Mouse (Mus musculus) C2C12 (cell line): ENCODE data around the gene Irs3. TPM values are rescaled to one million over a fixed set of nuclear protein-coding genes. Genes with fewer than 3 reads are reported as not detected.
A peak's percentile ranks its signal among the peaks of the same experiment; 100 is the strongest.

ENCODE experiments used
- H3K27me3 ChIP-seq: one replicate; pipeline ENCODE4 v1.6.1; 2011; ENCODE audit not compliant: control insufficient read depth, insufficient read depth, insufficient read length
- H3K36me3 ChIP-seq: one replicate; pipeline ENCODE4 v1.6.1; 2011; ENCODE audit not compliant: control insufficient read depth, insufficient read depth
- H3K4me3 ChIP-seq: one replicate; pipeline ENCODE4 v1.5.1; 2011; ENCODE audit warnings: mild to moderate bottlenecking, control low read depth; ENCODE audit not compliant: poor library complexity, insufficient read depth, severe bottlenecking
- H3K79me2 ChIP-seq: one replicate; pipeline ENCODE4 v1.6.1; 2011; ENCODE audit not compliant: control insufficient read depth, insufficient read depth
- H3K79me3 ChIP-seq: one replicate; pipeline ENCODE4 v1.6.1; 2011; ENCODE audit warnings: low read depth, control low read depth
- H3ac ChIP-seq: one replicate; pipeline ENCODE3; 2011; ENCODE audit warnings: low read depth; ENCODE audit not compliant: control insufficient read depth, insufficient read length
- CEBPB ChIP-seq: IDR thresholded peaks from one replicate; pipeline ENCODE4 v1.6.1; 2011; ENCODE audit warnings: low read depth, mild to moderate bottlenecking, control low read depth, moderate library complexity
- CTCF ChIP-seq: IDR thresholded peaks from one replicate; pipeline ENCODE4 v1.5.1; 2011; ENCODE audit not compliant: control insufficient read depth, insufficient read depth, insufficient read length
- FOSL1 ChIP-seq: IDR thresholded peaks from one replicate; pipeline ENCODE4 v1.8.0; 2011; ENCODE audit warnings: mild to moderate bottlenecking, low read length; ENCODE audit not compliant: poor library complexity, insufficient read depth, severe bottlenecking
- MAX ChIP-seq: IDR thresholded peaks from one replicate; pipeline ENCODE4 v1.6.1; 2011; ENCODE audit warnings: mild to moderate bottlenecking, control low read depth
- MYOD1 ChIP-seq: IDR thresholded peaks from one replicate; pipeline ENCODE4 v1.6.1; 2011; ENCODE audit warnings: low read depth; ENCODE audit not compliant: control insufficient read depth, insufficient read length
- MYOG ChIP-seq: IDR thresholded peaks from one replicate; pipeline ENCODE4 v1.6.1; 2011; ENCODE audit not compliant: control insufficient read depth, insufficient read length; ENCODE audit errors: extremely low read depth
- USF1 ChIP-seq: IDR thresholded peaks from one replicate; pipeline ENCODE4 v1.6.1; 2011; ENCODE audit warnings: low read depth, mild to moderate bottlenecking, control low read depth, moderate library complexity
- polyA plus RNA-seq: library from polyadenylated mRNA; unstranded; fragments of >200 nt; fragmentation: generic; extraction: Trizol; gene quantifications from one replicate; pipeline ENCODE4 v1.2.1, GENCODE M21; 2012; ENCODE audit warnings: missing spikeins

The Irs3 gene
- polyA plus RNA-seq, 1 experiment: 0.05 TPM

DNA sequence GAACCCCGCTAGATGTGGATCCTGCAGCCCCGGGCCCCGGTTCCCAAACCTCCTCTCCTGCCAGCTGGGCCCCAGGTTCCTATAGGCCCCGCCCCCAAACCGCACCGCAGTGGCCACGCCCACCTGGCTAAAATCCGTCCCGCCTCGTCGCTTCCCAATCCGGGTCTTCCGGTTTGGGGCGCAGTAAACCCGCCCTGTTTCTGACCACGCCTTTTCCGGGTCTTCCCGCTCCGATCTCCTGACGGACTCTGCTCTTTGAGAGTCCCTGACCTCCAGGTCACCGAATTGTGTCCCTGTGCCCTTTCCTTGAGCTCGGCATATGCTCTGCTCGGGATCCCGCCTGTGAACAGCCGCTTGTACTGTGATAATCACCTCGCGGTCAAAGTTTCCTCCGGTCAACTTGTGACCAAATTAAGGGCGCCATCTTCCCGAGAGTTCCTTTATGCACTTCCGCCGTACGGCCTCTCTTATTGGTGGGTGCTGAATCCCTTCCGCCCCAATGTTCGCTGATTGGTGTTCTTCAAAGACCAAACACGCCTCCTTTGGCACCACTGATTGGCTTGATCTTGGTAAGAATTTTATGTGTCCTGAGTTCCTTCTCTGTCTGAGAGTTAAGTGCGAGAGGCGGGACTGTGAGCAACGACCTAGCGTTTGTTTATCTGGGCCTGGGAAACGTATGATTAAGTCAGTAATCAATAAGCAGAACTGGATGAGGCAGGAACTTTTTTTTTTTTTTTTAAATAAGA lies 44.7 kb downstream of the Irs3 start, which contains the start of gene Mospd3:
Gene Mospd3, minus strand, starts transcription at position 440 of the 746 bp plus-strand sequence.
- Histone ChIP-seq H3K27me3 (no peaks in the 10 kb centered on the region), H3ac (peak within 1 kb of the TSS; percentile 60), H3K36me3 (peaks cover 24% of the 10 kb centered on the region), H3K4me3 (peak within 1 kb of the TSS; percentile 59), H3K79me2 (peaks cover 14% of the 10 kb centered on the region), H3K79me3 (peaks cover 4% of the 10 kb centered on the region)
- no peak for TF ChIP-seq MYOG
- no peak for TF ChIP-seq USF1
- no peak for TF ChIP-seq CTCF
- TF ChIP-seq CEBPB: no peak
- TF ChIP-seq FOSL1: no peak

DNA sequence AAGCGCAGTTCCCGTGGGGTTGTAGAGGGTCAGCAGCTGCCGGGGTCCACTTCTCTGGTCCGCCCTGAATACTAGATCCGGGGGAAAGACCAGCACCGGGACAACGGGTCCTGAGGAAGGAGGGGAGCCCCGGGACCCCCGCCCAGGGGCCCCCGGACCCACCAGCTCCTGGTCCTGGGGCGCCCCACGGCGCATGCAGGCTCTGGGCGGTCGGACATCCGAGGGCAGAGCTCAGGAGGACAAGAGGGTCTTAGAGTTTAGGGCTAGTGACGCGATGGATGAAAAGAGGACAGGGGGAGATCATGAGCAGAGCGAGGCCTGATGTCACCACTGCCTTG lies 45.3 kb downstream of the Irs3 start:
- H3K79me3 ChIP-seq: peaks cover 4% of the 10 kb centered on the region
- TF ChIP-seq MYOD1 (no peak), CTCF (no peak), MYOG (no peak), FOSL1 (no peak), USF1 (no peak), MAX (no peak), CEBPB (no peak)
- H3K4me3 ChIP-seq: peak overlapping the region; percentile 59
- H3K27me3 ChIP-seq: no peaks in the 10 kb centered on the region
- H3K36me3 ChIP-seq: peaks cover 18% of the 10 kb centered on the region
- H3ac ChIP-seq: peak overlapping the region; percentile 60
- peaks cover 13% of the 10 kb centered on the region for H3K79me2 ChIP-seq

DNA sequence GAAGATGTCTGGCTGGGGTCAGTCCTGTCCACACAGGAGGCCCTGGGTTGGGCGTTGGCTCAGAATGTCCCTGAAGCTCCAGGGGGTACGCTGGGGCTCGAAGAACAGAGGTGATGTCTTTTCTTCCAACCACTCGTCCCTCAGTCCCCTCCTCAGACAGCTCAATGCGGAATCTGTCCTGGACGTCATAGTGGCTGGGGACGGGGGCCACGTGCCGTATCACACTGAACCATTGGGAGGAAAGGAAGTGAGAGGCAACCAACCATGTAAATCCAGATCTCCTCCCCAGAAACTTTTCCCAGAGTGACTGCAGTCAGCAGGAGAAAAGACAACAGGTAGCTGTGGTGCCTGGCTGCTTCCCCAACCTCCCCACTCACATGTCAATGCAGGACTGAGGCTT lies 45.9 kb downstream of the Irs3 start:
- Histone ChIP-seq H3K79me3 (peaks cover 4% of the 10 kb centered on the region), H3K4me3 (peak overlapping the region; percentile 59), H3ac (peak overlapping the region; percentile 22), H3K79me2 (peaks cover 13% of the 10 kb centered on the region), H3K27me3 (no peaks in the 10 kb centered on the region), H3K36me3 (peaks cover 13% of the 10 kb centered on the region)
- no peak for TF ChIP-seq FOSL1
- TF ChIP-seq CEBPB: no peak
- no peak for TF ChIP-seq MYOG
- TF ChIP-seq CTCF: no peak
- TF ChIP-seq MAX: no peak
- TF ChIP-seq USF1: no peak
- no peak for TF ChIP-seq MYOD1

DNA sequence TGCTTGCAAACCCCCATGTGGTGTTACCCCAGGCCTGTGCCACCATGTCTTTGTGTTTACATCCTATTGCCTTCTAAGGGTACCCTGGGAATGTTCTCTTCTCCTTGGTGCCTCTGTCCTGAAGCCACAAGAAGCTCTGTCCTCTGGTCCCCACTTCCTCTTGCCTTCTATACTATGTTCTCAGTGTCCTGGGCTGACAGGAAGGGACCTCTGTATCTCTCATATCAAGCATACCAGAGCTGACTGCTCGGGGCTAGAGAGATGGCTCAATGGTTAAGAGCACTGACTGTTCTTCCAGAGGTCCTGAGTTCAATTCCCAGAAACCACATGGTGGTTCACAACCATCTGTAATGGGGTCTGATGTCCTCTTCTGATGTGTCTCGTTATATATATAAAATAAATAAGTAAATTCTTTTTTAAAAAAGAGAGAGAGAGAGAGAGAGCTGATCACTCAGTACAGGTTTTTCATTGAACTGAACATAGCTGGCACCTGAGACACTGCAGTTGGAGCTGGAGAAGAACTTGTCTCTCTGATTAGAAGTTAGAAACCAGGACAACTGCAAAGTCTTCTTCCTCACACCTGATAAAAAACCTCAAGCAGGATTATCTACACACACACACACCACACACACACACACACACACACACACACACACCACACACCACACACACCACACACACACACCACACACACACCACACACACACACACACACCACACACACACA lies 47.3 kb downstream of the Irs3 start:
- no peak for TF ChIP-seq FOSL1
- no peak for TF ChIP-seq MAX
- TF ChIP-seq MYOD1: no peak
- no peak for TF ChIP-seq CTCF
- no peak for TF ChIP-seq MYOG
- TF ChIP-seq USF1: no peak
- no peak for TF ChIP-seq CEBPB
- H3K36me3 ChIP-seq: peaks cover under 1% of the 10 kb centered on the region
- H3K79me3 ChIP-seq: peaks cover 4% of the 10 kb centered on the region
- peaks cover 13% of the 10 kb centered on the region for H3K79me2 ChIP-seq
- no peaks in the 10 kb centered on the region for H3K27me3 ChIP-seq
- no peak overlapping the region for H3K4me3 ChIP-seq
- no peak overlapping the region for H3ac ChIP-seq

GRCm38 (mm10) chr5:137597625-137598024 lies 47.9 kb downstream of the Irs3 start:
- no peak overlapping the region for H3ac ChIP-seq
- TF ChIP-seq USF1 (no peak), CTCF (no peak), MYOD1 (no peak), MAX (no peak), CEBPB (no peak), MYOG (no peak), FOSL1 (no peak)
- peaks cover 11% of the 10 kb centered on the region for H3K79me2 ChIP-seq
- peaks cover 4% of the 10 kb centered on the region for H3K79me3 ChIP-seq
- no peaks in the 10 kb centered on the region for H3K36me3 ChIP-seq
- H3K4me3 ChIP-seq: no peak overlapping the region
- H3K27me3 ChIP-seq: no peaks in the 10 kb centered on the region
